Comparison of ENCODE assay signal across 29 mouse cellular contexts in the genomic region with DNA sequence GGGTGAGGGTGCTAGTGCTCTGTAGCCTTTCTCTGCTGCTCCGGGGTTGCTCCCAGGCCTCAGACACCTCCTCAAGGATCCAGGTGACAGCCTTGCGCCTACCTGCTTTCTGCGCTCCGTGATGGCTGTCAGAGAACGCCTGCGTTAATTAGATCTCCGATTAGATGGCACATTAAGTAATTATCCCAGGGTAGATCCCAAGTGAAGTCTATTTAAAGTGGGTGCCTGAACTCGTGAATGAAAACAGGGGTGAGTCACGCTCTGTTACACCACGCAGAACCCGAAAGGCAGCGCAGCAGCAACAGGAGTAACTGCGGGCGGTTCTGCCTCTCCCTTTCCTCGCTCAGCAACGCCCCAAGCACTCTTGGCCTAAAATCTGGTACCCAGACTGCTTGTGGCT.
A peak's percentile ranks its signal among the peaks of the same experiment; 100 is the strongest.
DNase-seq lines count a peak whose midpoint lies in the region; ATAC-seq and TF ChIP-seq lines count a peak whose summit lies in the region.
"Had no signal": no experiment of that assay in that cellular context is flagged by ENCODE, and none has a peak within 500 bp of the region (broad histone marks: within the 10 kb centered on the region; RNA-seq: fewer than 3 reads in every experiment).

No protein-coding gene starts in this region.

- no peaks in the 10 kb centered on the region for H3K9me3 ChIP-seq in forebrain, embryonic 10.5 days
- no peaks in the 10 kb centered on the region for H3K9me3 ChIP-seq in forebrain, embryonic 15.5 days
- no peaks in the 10 kb centered on the region for H3K9me3 ChIP-seq in E14TG2a.4 (ENCODE audit: low read length)
- H3K9me3 ChIP-seq: embryonic facial prominence, embryonic 15.5 days; forebrain, embryonic 13.5 days; kidney, embryonic 15.5 days; liver, embryonic 12.5 days; midbrain, embryonic 12.5 days; neural tube, embryonic 12.5 days had no signal

- H3K4me3 ChIP-seq in forebrain, embryonic 10.5 days: no peak overlapping the region
- no peak overlapping the region for H3K4me3 ChIP-seq in forebrain, embryonic 15.5 days
- peak overlapping the region; percentile 60 for H3K4me3 ChIP-seq in E14TG2a.4 (replicated peaks; ENCODE audit: low read length)
- H3K4me3 ChIP-seq: embryonic facial prominence, embryonic 15.5 days; forebrain, embryonic 13.5 days; gastrocnemius, adult 2 months; kidney, embryonic 15.5 days; liver, embryonic 12.5 days; megakaryocyte, embryonic 14.5 days; midbrain, embryonic 12.5 days; myocyte; neural tube, embryonic 12.5 days had no signal

- intact Hi-C loops in left cerebral cortex, postnatal 4 days (cut with DNase I): loop anchor here (2.0 to 10.0 kb wide), 3 partner anchors 44 to 1317 kb away; no protein-coding TSS in a partner anchor

- H3K27ac ChIP-seq in forebrain, embryonic 10.5 days: 0 out of 2 replicates have a peak overlapping the region, but pooled peaks have one; percentile 35
- no peak overlapping the region for H3K27ac ChIP-seq in forebrain, embryonic 15.5 days (replicated peaks)
- H3K27ac ChIP-seq: embryonic facial prominence, embryonic 15.5 days; forebrain, embryonic 13.5 days; gastrocnemius, adult 2 months; hindbrain, embryonic 14.5 days; kidney, embryonic 15.5 days; liver, embryonic 12.5 days; midbrain, embryonic 12.5 days; neural tube, embryonic 12.5 days had no signal

- H3K4me2 ChIP-seq in forebrain, embryonic 15.5 days (replicated peaks): no peak overlapping the region
- H3K4me2 ChIP-seq: embryonic facial prominence, embryonic 15.5 days; forebrain, embryonic 13.5 days; heart, embryonic 11.5 days; hindbrain, embryonic 14.5 days; kidney, embryonic 15.5 days; liver, embryonic 12.5 days; midbrain, embryonic 12.5 days; neural tube, embryonic 12.5 days had no signal

- H3K4me1 ChIP-seq in forebrain, embryonic 10.5 days: peaks cover 12% of the 10 kb centered on the region
- H3K4me1 ChIP-seq in forebrain, embryonic 15.5 days: no peaks in the 10 kb centered on the region
- H3K4me1 ChIP-seq in E14TG2a.4 (replicated peaks; ENCODE audit: low read depth, low read length): peaks cover 13% of the 10 kb centered on the region
- H3K4me1 ChIP-seq: forebrain, embryonic 13.5 days; liver, embryonic 12.5 days; midbrain, embryonic 12.5 days; neural tube, embryonic 12.5 days had no signal

- WGBS in forebrain, embryonic 10.5 days: 89% methylated on average over 16 of the region's 16 CpGs
- WGBS in forebrain, embryonic 15.5 days: 80% methylated on average over 16 of the region's 16 CpGs

- H3K27me3 ChIP-seq in forebrain, embryonic 10.5 days (ENCODE audit: poor library complexity, severe bottlenecking): no peaks in the 10 kb centered on the region
- H3K27me3 ChIP-seq in forebrain, embryonic 15.5 days: no peaks in the 10 kb centered on the region
- H3K27me3 ChIP-seq in E14TG2a.4 (ENCODE audit: insufficient read depth, low read length): peaks cover 31% of the 10 kb centered on the region
- H3K27me3 ChIP-seq: embryonic facial prominence, embryonic 15.5 days; forebrain, embryonic 13.5 days; kidney, embryonic 15.5 days; liver, embryonic 12.5 days; megakaryocyte, embryonic 14.5 days; neural tube, embryonic 12.5 days had no signal

- no peak for TF ChIP-seq CTCF in E14TG2a.4 (conservative IDR thresholded peaks at IDR 0.05; ENCODE audit: low read length)

- no peaks in the 10 kb centered on the region for H3K36me3 ChIP-seq in forebrain, embryonic 10.5 days (replicated peaks)
- no peaks in the 10 kb centered on the region for H3K36me3 ChIP-seq in forebrain, embryonic 15.5 days
- no peaks in the 10 kb centered on the region for H3K36me3 ChIP-seq in E14TG2a.4 (ENCODE audit: insufficient read depth, low read length)
- H3K36me3 ChIP-seq: embryonic facial prominence, embryonic 15.5 days; kidney, embryonic 15.5 days; liver, embryonic 12.5 days; midbrain, embryonic 12.5 days; neural tube, embryonic 12.5 days had no signal

- H3K9ac ChIP-seq in forebrain, embryonic 15.5 days (replicated peaks): no peak overlapping the region
- H3K9ac ChIP-seq: embryonic facial prominence, embryonic 15.5 days; forebrain, embryonic 13.5 days; hindbrain, embryonic 14.5 days; kidney, embryonic 15.5 days; liver, embryonic 12.5 days; liver, postnatal 0 days; midbrain, embryonic 12.5 days; neural tube, embryonic 12.5 days had no signal

- no peak for DNase-seq in forebrain, embryonic 10.5 days (ENCODE audit: extremely low spot score, low spot score)
- peak; percentile 9 to 18 for DNase-seq in left cerebral cortex, adult 8-10 months (ENCODE audit: low spot score in 2 of 2)
- DNase-seq in left cerebral cortex, postnatal 4 days: no peak
- peak; percentile 1 to 20 for DNase-seq in right cerebral cortex, postnatal 36 days (ENCODE audit: low spot score in 2 of 2)
- DNase-seq in cerebellum, adult 9-10 months: no peak
- DNase-seq: adrenal gland, postnatal 14 days; cerebellum, adult 11-12 months; cerebellum, postnatal 10 days; gastrocnemius, adult 2 months; gastrocnemius, postnatal 36 days; heart, adult 18-20 months; heart, postnatal 36 days; kidney, postnatal 25 days; liver, postnatal 0 days; lung, postnatal 36 days had no signal

- no peak for ATAC-seq in forebrain, embryonic 15.5 days (replicated peaks)
- ATAC-seq: forebrain, embryonic 13.5 days; intestine, postnatal 0 days; liver, embryonic 12.5 days; liver, postnatal 0 days; Patski had no signal

Comparison
In these comparisons a context has a peak if more than half of its experiments do, and no peak if none do; other contexts are left out.
1. DNase-seq: peak in left cerebral cortex, adult 8-10 months (2 of 2) and right cerebral cortex, postnatal 36 days (2 of 2); none in forebrain, embryonic 10.5 days (single experiment), left cerebral cortex, postnatal 4 days (single experiment) and cerebellum, adult 9-10 months (single experiment).